Mouse (Mus musculus) neutrophil, adult 5-6 weeks (primary cell): ENCODE results near the gene Fgfr2. TPM values are rescaled to one million over a fixed set of nuclear protein-coding genes. Genes with fewer than 3 reads are reported as not detected.
"Not testable (repeated sequence)": the region's sequence is repeated elsewhere in the genome, so short reads cannot be mapped to it uniquely, and the experiment has no call there.

Experiments
- ATAC-seq: fragments of 151-379, 151-347 bp; 2 replicates; pipeline ENCODE4 v1.8.0; 2017; ENCODE audit warnings: mild to moderate bottlenecking, moderate TSS enrichment; ENCODE audit not compliant: insufficient number of reproducible peaks, poor library complexity, low FRiP score, severe bottlenecking; ENCODE audit errors: extremely low read depth
- total RNA-seq: library from RNA; stranded (forward); fragments of 200-1000 nt; gene quantifications from 2 replicates; pipeline ENCODE4 v1.2.3, GENCODE M21; 2017

The Fgfr2 gene
- total RNA-seq, 1 experiment from 2014 or later, result not detected

GRCm38 (mm10) chr7:130693800-130694193 lies 2429.4 kb downstream of the Fgfr2 start:
- no peak for ATAC-seq

GRCm38 (mm10) chr7:130692943-130693799 lies 2430.0 kb downstream of the Fgfr2 start:
- no peak for ATAC-seq

GRCm38 (mm10) chr7:130692392-130692942 lies 2430.7 kb downstream of the Fgfr2 start:
- no peak for ATAC-seq

GRCm38 (mm10) chr7:130691931-130692330 lies 2431.2 kb downstream of the Fgfr2 start:
- no peak for ATAC-seq

GRCm38 (mm10) chr7:130690869-130691268 lies 2432.3 kb downstream of the Fgfr2 start:
- ATAC-seq, result no peak

- ATAC-seq, result no peak
Measured at GRCm38 (mm10) chr7:130688601-130689000, 2434.5 kb downstream of the Fgfr2 start.

- ATAC-seq, result no peak
Measured at GRCm38 (mm10) chr7:130681798-130682197, 2441.4 kb downstream of the Fgfr2 start.

GRCm38 (mm10) chr7:130678414-130678813 lies 2444.7 kb downstream of the Fgfr2 start:
- no peak for ATAC-seq

GRCm38 (mm10) chr7:130677541-130678274 lies 2445.4 kb downstream of the Fgfr2 start:
- no peak for ATAC-seq

GRCm38 (mm10) chr7:130676885-130677540 lies 2446.1 kb downstream of the Fgfr2 start:
- no peak for ATAC-seq

GRCm38 (mm10) chr7:130674526-130674925 lies 2448.6 kb downstream of the Fgfr2 start:
- no peak for ATAC-seq

GRCm38 (mm10) chr7:130673169-130674033 lies 2449.7 kb downstream of the Fgfr2 start:
- no peak for ATAC-seq

GRCm38 (mm10) chr7:130671301-130671700 lies 2451.8 kb downstream of the Fgfr2 start:
- no peak for ATAC-seq

- ATAC-seq, result no peak
Measured at GRCm38 (mm10) chr7:130670358-130670757, 2452.8 kb downstream of the Fgfr2 start.

GRCm38 (mm10) chr7:130669370-130669881 lies 2453.7 kb downstream of the Fgfr2 start:
- no peak for ATAC-seq

- no peak for ATAC-seq
Measured at GRCm38 (mm10) chr7:130668729-130669281, 2454.3 kb downstream of the Fgfr2 start.

GRCm38 (mm10) chr7:130668013-130668412 lies 2455.1 kb downstream of the Fgfr2 start:
- ATAC-seq, result not testable (repeated sequence)

GRCm38 (mm10) chr7:130665358-130665757 lies 2457.8 kb downstream of the Fgfr2 start:
- ATAC-seq, result no peak
